Mouse (Mus musculus) lung, embryonic 15.5 days (tissue): Measurements from ENCODE around the gene Fam221b. TPM values are rescaled to one million over a fixed set of nuclear protein-coding genes. Genes with fewer than 3 reads are reported as not detected.

Source experiments
- ATAC-seq: fragments of 200-750 bp; cut with Nextera tagmentation; 2 replicates; pipeline ENCODE4 v1.8.0; 2017; ENCODE audit warnings: moderate number of reproducible peaks, borderline replicate concordance; ENCODE audit not compliant: low FRiP score, low TSS enrichment; ENCODE audit errors: extremely low read depth
- H3K27ac ChIP-seq: fragments of 300-500 bp; sonication (generic); 2 replicates; pipeline ENCODE4 v1.5.1; 2015; ENCODE audit warnings: moderate library complexity, mild to moderate bottlenecking, inconsistent platforms
- H3K27me3 ChIP-seq: fragments of 300-500 bp; sonication (generic); 2 replicates; pipeline ENCODE4 v1.6.1; 2015; ENCODE audit warnings: inconsistent platforms
- H3K36me3 ChIP-seq: fragments of 300-500 bp; sonication (generic); 2 replicates; pipeline ENCODE4 v1.6.1; 2015; ENCODE audit warnings: inconsistent platforms
- H3K4me1 ChIP-seq: fragments of 300-500 bp; sonication (generic); 2 replicates; pipeline ENCODE4 v1.6.1; 2015; ENCODE audit warnings: inconsistent platforms
- H3K4me2 ChIP-seq: fragments of 300-500 bp; sonication (generic); 2 replicates; pipeline ENCODE4 v1.6.1; 2015; ENCODE audit warnings: inconsistent platforms, mild to moderate bottlenecking, moderate library complexity
- H3K4me3 ChIP-seq: fragments of 300-500 bp; sonication (generic); 2 replicates; pipeline ENCODE4 v1.5.1; 2015; ENCODE audit warnings: mild to moderate bottlenecking, inconsistent platforms
- H3K9ac ChIP-seq: fragments of 300-500 bp; sonication (generic); 2 replicates; pipeline ENCODE4 v1.6.1; 2015; ENCODE audit warnings: inconsistent platforms
- H3K9me3 ChIP-seq: fragments of 300-500 bp; sonication (generic); 2 replicates; pipeline ENCODE4 v1.6.1; 2016; ENCODE audit warnings: inconsistent platforms
- WGBS: fragments of 180-500 bp; shearing (Covaris S2); methylation state at CpG from one replicate; pipeline ENCODE4 v1.1.7; 2015; 5-methylcytosine and 5-hydroxymethylcytosine counted together
- polyA plus RNA-seq: library from polyadenylated mRNA; unstranded; fragments of >200 nt; fragmentation: Nextera tagmentation; extraction: Ambion mirVana; gene quantifications from 2 replicates; pipeline ENCODE4 v1.2.1, GENCODE M21; 2015

Fam221b gene
- 2.1 and 2.3 TPM in 2 replicates for polyA plus RNA-seq

DNA sequence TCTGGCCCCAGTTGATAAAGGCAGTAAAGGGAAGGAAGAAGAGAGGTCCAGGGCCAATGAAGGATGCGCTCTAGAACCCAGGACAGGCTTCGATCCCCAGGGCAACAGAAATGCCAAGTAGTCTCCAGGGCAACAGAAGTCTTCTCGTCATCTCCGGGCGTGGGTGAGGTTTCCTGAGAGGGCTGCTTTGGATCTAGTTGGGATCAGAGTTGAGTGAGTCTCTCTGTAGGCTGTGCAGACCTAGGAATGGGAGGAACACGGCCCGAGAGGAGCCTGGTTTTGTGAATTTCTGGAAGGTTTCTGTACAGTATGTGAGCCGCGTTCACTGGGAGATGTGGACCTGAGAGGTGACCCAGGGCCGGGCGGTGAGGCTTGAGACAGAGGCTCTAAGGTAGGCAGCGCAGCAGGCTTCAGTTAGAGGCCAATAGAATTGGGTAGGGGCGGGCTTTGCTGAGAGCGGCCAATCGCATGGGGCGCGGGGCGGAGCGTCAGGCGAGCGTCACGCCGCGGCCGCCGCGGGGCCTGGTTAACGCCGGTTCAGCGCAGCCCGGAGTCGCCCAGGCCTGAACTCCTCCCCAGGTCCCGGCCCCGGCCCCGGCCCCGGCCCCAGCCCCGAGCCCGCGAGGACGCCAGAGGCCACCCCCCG, at the start of gene Fam221b, which contains the start of gene Tmem8b:
Gene Fam221b (minus strand): TSS at position 364 of the 646 bp plus-strand sequence.
Gene Tmem8b (plus strand): TSS at position 190 of the 646 bp plus-strand sequence.
- Histone ChIP-seq H3K9me3 (no peaks in the 10 kb centered on the region), H3K27me3 (peaks cover 25% of the 10 kb centered on the region; the same call in 1 of the 2 replicates), H3K36me3 (no peaks in the 10 kb centered on the region), H3K4me1 (peaks cover 21% of the 10 kb centered on the region), H3K4me3 (peak within 1 kb of the TSS; percentile 86), H3K4me2 (peak within 1 kb of the TSS; percentile 87), H3K9ac (peak within 1 kb of the TSS; percentile 83), H3K27ac (peak within 1 kb of the TSS; percentile 45)
- ATAC-seq, result peak; percentile 93
- 3% methylated on average over 33 of the region's 41 CpGs for WGBS

DNA sequence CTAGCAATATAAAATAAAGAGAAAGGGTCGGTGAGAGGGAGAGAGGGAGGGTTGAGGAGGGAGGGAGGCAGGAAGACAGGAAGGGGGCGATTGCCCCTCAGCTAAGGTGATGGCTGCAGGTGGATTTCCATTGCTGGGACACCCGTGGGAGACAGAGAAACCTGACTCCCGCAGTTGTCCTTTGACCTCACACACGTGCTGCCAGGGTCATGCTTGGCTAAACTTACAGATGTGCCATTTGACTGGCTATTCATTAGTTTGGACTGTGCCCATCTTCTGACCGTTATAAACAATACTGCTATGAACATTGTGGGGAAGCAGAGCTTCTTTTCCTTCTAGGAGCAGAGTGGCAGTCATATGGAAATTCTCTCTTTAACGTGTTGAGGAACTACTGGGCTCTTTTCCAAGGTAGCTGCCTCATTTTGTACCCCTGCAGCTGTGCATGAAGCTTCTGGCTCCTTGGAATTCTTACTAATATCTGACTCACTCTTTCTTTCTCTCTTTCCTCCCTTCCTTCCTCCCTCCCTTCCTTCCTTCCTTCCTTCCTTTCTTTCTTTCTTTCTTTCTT, 44.8 kb upstream of the Fam221b start:
- no peak overlapping the region for H3K27ac ChIP-seq
- no peak overlapping the region for H3K9ac ChIP-seq
- no peak overlapping the region for H3K4me2 ChIP-seq
- H3K27me3 ChIP-seq, result peaks cover 10% of the 10 kb centered on the region; the same call in 1 of the 2 replicates
- WGBS, result 27% methylated on average over 7 of the region's 7 CpGs
- H3K4me3 ChIP-seq, result no peak overlapping the region
- H3K4me1 ChIP-seq, result peaks cover 11% of the 10 kb centered on the region
- no peak for ATAC-seq
- no peaks in the 10 kb centered on the region for H3K9me3 ChIP-seq
- no peaks in the 10 kb centered on the region for H3K36me3 ChIP-seq

DNA sequence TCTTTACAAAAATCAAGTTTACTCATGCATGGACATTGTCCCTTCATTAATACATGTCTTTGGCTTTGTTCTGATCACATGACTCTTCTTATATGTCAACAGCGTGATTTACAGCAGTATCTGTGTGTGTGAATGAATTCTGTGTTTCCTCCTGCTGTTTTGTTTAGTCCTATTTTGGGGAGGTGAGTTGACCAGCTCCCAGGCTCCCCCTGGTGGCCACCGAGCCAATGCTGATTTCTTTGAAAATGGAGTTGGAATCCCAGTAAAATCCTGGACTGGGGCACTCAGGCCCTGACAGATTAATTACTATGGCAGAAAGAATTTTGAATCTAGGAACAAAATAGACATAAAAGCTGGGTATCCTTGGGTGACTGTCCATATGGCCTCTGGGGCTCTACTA, 42.9 kb upstream of the Fam221b start:
- H3K9ac ChIP-seq, result no peak overlapping the region
- ATAC-seq, result no peak
- H3K4me1 ChIP-seq, result peaks cover 16% of the 10 kb centered on the region
- H3K36me3 ChIP-seq, result no peaks in the 10 kb centered on the region
- peaks cover 10% of the 10 kb centered on the region; the same call in 1 of the 2 replicates for H3K27me3 ChIP-seq
- H3K9me3 ChIP-seq, result no peaks in the 10 kb centered on the region
- no peak overlapping the region for H3K4me2 ChIP-seq
- 2% methylated on average over 2 of the region's 2 CpGs for WGBS
- no peak overlapping the region for H3K27ac ChIP-seq
- H3K4me3 ChIP-seq, result no peak overlapping the region

DNA sequence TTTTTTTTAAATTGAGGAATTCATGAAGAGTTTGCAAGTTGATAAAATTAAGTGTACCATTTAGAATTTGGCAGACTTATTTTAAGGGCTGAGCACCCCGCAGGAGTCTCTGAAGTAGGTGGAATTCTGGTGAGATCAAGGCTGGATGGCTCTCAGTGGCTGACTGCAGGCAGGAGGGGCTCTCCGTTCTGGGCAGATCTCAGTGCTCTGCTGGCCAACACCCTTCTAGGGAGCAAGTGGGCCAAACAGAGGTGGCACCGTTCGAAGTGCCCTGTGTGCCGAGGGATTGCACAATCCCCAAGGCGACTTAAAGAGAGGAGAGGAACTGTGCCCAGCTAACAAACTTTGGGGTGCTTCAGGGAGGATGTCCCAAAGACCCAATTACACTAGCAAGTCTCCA, 40.9 kb upstream of the Fam221b start, which contains the start of gene Olfr71:
Gene Olfr71 (minus strand): TSS at position 387 of the 400 bp plus-strand sequence.
- H3K9me3 ChIP-seq, result no peaks in the 10 kb centered on the region
- no peak within 1 kb of the TSS for H3K4me2 ChIP-seq
- peak within 1 kb of the TSS; percentile 83 for H3K27ac ChIP-seq
- 0 out of 2 replicates have a peak, but pooled peaks cover 3% of the 10 kb centered on the region for H3K27me3 ChIP-seq
- no peak within 1 kb of the TSS for H3K4me3 ChIP-seq
- H3K36me3 ChIP-seq, result no peaks in the 10 kb centered on the region
- peaks cover 16% of the 10 kb centered on the region for H3K4me1 ChIP-seq
- peak; percentile 77 for ATAC-seq
- H3K9ac ChIP-seq, result no peak within 1 kb of the TSS
- 36% methylated on average over 6 of the region's 6 CpGs for WGBS

DNA sequence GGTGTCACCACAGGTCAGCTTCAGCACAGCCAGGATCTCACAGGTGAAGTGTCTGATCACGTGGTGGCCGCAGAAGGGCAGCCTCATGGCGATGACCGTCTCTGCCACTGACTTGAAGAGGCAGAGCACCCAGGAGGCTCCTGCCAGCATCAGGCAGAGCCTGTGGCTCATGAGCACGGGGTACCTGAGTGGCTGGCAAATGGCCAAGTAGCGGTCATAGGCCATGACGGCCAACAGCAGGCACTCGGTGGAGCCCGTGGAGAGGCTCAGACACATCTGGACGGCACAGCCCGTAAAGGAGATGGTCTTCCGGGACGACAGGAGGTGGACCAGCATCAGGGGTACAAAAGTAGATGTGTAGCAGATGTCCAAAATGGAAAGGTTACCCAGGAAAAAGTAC, 37.0 kb upstream of the Fam221b start:
- ATAC-seq, result no peak
- Histone ChIP-seq H3K4me1 (peaks cover 13% of the 10 kb centered on the region), H3K4me2 (no peak overlapping the region), H3K4me3 (no peak overlapping the region), H3K27ac (no peak overlapping the region), H3K36me3 (no peaks in the 10 kb centered on the region), H3K9ac (no peak overlapping the region), H3K27me3 (no peaks in the 10 kb centered on the region), H3K9me3 (no peaks in the 10 kb centered on the region)
- 64% methylated on average over 13 of the region's 13 CpGs for WGBS

DNA sequence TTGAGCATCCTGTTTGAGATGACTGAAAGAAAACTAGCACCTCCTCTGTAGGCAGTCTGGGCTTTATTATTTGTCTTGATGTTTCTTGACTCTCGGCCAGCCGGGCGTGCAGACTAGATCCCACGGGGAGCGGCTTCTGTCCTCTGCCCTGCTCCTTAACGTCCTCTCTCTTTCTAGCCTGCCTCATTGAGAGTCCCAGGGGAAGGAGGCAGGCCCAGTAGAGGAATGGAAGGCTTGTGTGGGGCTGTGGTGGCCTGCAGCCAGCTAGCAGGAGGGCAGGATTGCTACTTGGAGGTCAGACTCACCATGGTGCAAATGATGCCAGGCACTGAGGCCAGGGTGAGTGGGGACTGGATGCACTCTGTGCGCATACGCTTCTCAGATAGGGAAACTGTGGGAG, 34.9 kb upstream of the Fam221b start:
- no peak overlapping the region for H3K27ac ChIP-seq
- H3K9ac ChIP-seq, result no peak overlapping the region
- no peak for ATAC-seq
- no peaks in the 10 kb centered on the region for H3K27me3 ChIP-seq
- H3K4me1 ChIP-seq, result peaks cover 5% of the 10 kb centered on the region; the same call in 1 of the 2 replicates
- no peak overlapping the region for H3K4me2 ChIP-seq
- WGBS, result 63% methylated on average over 8 of the region's 8 CpGs
- H3K9me3 ChIP-seq, result no peaks in the 10 kb centered on the region
- no peak overlapping the region for H3K4me3 ChIP-seq
- no peaks in the 10 kb centered on the region for H3K36me3 ChIP-seq

DNA sequence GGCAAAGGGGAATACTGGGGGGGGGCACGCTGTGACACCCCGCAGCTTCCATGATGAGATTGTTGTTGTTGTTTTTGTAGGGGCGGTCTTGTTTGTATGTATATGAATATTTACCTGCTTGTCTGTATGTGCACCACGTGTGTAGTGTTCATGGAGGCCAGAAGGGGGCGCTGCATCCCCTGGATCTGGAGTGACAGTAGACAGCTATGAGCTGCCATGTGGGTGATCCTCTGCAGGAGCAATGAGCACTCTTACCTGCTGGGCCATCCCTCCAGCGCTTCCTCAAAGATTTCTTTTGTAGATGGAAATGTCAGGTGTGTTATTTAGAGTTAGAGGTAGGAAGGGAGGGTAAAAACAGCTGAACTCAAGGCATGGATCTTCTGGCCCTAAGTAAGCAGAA, 34.5 kb upstream of the Fam221b start:
- no peak for ATAC-seq
- Histone ChIP-seq H3K9ac (no peak overlapping the region), H3K4me1 (peaks cover 3% of the 10 kb centered on the region; the same call in 1 of the 2 replicates), H3K36me3 (no peaks in the 10 kb centered on the region), H3K27ac (no peak overlapping the region), H3K27me3 (no peaks in the 10 kb centered on the region), H3K4me2 (no peak overlapping the region), H3K9me3 (no peaks in the 10 kb centered on the region), H3K4me3 (no peak overlapping the region)
- 68% methylated on average over 6 of the region's 6 CpGs for WGBS

DNA sequence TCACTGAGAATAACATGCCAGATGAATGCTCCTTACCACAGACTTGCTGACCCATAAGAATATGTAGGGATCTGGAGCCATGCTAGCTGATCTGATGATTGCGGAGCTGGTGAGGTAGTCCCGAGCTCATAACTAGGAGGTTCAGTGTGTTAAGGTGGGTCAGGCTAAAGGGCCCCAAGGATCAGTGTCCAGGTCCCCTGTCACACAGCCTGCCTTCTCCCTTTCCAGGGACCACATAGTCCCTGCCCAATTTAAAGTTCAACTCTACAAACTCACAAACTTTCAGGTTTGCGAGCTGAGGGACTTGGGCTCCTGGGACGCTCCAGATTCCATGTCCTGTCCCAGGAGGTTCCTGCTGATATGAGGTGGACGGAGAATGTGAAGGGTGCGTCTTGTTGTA, 31.8 kb upstream of the Fam221b start, which contains the start of gene Olfr70:
Gene Olfr70 (minus strand): TSS at position 101 of the 400 bp plus-strand sequence.
- no peak within 1 kb of the TSS for H3K27ac ChIP-seq
- no peaks in the 10 kb centered on the region for H3K9me3 ChIP-seq
- ATAC-seq, result no peak
- no peaks in the 10 kb centered on the region for H3K36me3 ChIP-seq
- 85% methylated on average over 6 of the region's 6 CpGs for whole genome bisulfite sequencing
- H3K4me1 ChIP-seq, result 0 out of 2 replicates have a peak, but pooled peaks cover under 1% of the 10 kb centered on the region
- H3K4me2 ChIP-seq, result no peak within 1 kb of the TSS
- H3K27me3 ChIP-seq, result no peaks in the 10 kb centered on the region
- H3K9ac ChIP-seq, result no peak within 1 kb of the TSS
- H3K4me3 ChIP-seq, result no peak within 1 kb of the TSS

DNA sequence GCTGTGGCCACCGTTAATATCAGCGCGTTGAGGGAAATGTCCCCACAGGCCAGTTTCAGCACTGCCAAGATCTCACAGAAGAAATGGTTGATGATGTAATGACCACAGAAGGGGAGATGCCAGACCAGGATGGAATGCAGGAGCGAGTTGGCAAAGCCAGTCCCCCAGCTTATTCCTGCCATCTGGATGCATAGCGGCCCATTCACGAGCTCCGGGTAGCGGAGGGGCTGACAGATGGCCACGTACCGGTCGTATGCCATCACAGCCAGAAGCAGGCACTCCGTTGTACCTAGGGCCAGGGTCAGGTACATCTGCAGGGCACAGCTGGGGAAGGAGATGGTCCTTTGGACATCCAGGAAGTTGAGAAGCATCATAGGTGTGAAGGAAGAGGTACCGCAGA, 27.6 kb upstream of the Fam221b start:
- H3K9ac ChIP-seq, result no peak overlapping the region
- no peak overlapping the region for H3K4me2 ChIP-seq
- H3K9me3 ChIP-seq, result no peaks in the 10 kb centered on the region
- ATAC-seq, result no peak
- 0 out of 2 replicates have a peak, but pooled peaks cover 9% of the 10 kb centered on the region for H3K4me1 ChIP-seq
- no peak overlapping the region for H3K27ac ChIP-seq
- WGBS, result 90% methylated on average over 13 of the region's 13 CpGs
- H3K4me3 ChIP-seq, result no peak overlapping the region
- no peaks in the 10 kb centered on the region for H3K27me3 ChIP-seq
- H3K36me3 ChIP-seq, result no peaks in the 10 kb centered on the region

DNA sequence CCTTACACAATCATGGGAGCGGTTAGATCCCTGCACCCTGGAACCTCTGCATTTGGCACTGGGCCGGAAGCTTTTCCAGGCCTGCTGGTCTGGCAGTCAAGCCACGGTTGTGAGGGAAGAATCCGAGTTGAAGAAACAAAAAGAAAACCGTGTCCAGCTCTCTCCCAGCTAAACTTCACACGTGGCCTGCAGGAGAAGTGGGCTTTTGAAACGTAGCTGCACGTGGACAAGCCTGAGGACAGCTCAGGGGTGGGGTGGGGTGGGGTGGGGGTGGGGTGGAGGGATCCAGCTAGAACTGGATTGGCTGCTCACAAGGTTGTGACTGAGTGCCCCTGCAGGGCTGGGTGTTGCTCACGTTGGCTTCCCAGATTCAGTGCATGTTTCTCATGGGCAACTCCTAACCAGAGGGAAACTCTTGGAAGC, 26.3 kb upstream of the Fam221b start:
- Histone ChIP-seq H3K4me1 (0 out of 2 replicates have a peak, but pooled peaks cover 9% of the 10 kb centered on the region), H3K9ac (no peak overlapping the region), H3K4me2 (no peak overlapping the region), H3K36me3 (no peaks in the 10 kb centered on the region), H3K4me3 (no peak overlapping the region), H3K27me3 (no peaks in the 10 kb centered on the region), H3K27ac (peak overlapping the region; percentile 16; the same call in 1 of the 2 replicates), H3K9me3 (no peaks in the 10 kb centered on the region)
- WGBS, result 18% methylated on average over 9 of the region's 9 CpGs
- 0 out of 2 replicates have a peak, but pooled peaks have one; percentile 66 for ATAC-seq

DNA sequence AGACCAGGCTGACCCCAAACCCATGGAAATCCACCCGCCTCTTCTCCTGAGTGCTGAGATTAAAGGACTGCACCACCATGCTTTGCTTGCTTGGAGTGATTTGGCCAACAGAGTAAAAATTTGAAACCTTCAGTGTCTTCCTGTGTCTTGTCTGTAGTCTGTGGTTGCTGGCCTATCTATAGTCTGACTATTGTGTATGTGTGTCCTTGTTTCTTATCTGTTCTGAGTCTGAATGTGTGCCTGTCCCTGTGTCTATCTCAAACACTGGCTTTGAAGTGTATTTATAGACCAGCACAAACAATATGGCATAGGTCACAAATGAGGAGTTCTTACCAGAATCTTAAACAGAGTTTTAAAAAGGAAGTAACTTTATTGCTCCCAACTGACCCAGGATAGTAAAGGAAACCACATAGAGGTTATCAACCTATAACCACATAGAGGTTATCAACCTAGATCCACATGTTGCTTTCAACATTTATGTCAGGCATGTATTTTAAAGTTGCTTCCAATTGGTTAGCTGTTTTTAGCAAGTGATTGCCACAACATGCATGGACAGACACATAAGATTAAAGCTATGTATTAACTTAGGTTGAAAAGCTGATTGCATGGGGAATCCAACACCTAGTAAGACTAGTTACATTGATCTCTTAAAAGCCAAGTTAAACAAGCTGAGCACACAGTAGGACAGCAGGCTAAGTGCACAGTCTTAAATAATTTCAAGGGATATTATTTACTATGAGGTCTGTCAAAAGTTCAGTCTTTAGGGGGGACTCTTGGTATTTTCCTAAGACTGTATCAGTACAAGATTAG, 25.7 kb upstream of the Fam221b start:
- 71% methylated on average over 1 of the region's 1 CpGs for WGBS
- ATAC-seq, result no peak
- H3K4me3 ChIP-seq, result no peak overlapping the region
- no peaks in the 10 kb centered on the region for H3K27me3 ChIP-seq
- H3K4me2 ChIP-seq, result no peak overlapping the region
- H3K4me1 ChIP-seq, result 0 out of 2 replicates have a peak, but pooled peaks cover 9% of the 10 kb centered on the region
- H3K36me3 ChIP-seq, result no peaks in the 10 kb centered on the region
- no peaks in the 10 kb centered on the region for H3K9me3 ChIP-seq
- peak overlapping the region; percentile 16; the same call in 1 of the 2 replicates for H3K27ac ChIP-seq
- no peak overlapping the region for H3K9ac ChIP-seq
